Mouse (Mus musculus): ENCODE measurements around the gene Olfr263.
"Not testable (repeated sequence)": the region's sequence is repeated elsewhere in the genome, so short reads cannot be mapped to it uniquely, and the experiment has no call there.

The Olfr263 gene

GRCm38 (mm10) chr13:21129339-21129738, at the start of gene Olfr263:
Gene Olfr263 (plus strand): TSS chr13:21129639.
- not testable (repeated sequence) for DNase-seq

GRCm38 (mm10) chr13:21082686-21083085, 46.8 kb upstream of the Olfr263 start:
- peak; percentile 11 for DNase-seq

- DNase-seq: no peak
Measured at GRCm38 (mm10) chr13:21109759-21110158, 19.7 kb upstream of the Olfr263 start.

GRCm38 (mm10) chr13:21110441-21110840, 19.0 kb upstream of the Olfr263 start:
- no peak for DNase-seq

GRCm38 (mm10) chr13:21111183-21111582, 18.3 kb upstream of the Olfr263 start, which contains the start of gene Olfr1369-ps1:
Gene Olfr1369-ps1 (plus strand): TSS chr13:21111483.
- DNase-seq: not testable (repeated sequence)

- no peak for DNase-seq
Measured at GRCm38 (mm10) chr13:21114121-21114520, 15.3 kb upstream of the Olfr263 start.

GRCm38 (mm10) chr13:21142421-21142820, 13.0 kb downstream of the Olfr263 start:
- no peak for DNase-seq

- DNase-seq: no peak
Measured at GRCm38 (mm10) chr13:21145767-21146166, 16.3 kb downstream of the Olfr263 start, which contains the start of gene Olfr1368. Gene Olfr1368 (minus strand): TSS chr13:21145867.

- DNase-seq: no peak
Measured at GRCm38 (mm10) chr13:21155888-21156287, 26.4 kb downstream of the Olfr263 start.

GRCm38 (mm10) chr13:21158071-21158470, 28.6 kb downstream of the Olfr263 start:
- no peak for DNase-seq

GRCm38 (mm10) chr13:21158785-21159474, 29.5 kb downstream of the Olfr263 start:
- DNase-seq: peak; percentile 83

- no peak for DNase-seq
Measured at GRCm38 (mm10) chr13:21159475-21159819, 30.0 kb downstream of the Olfr263 start.

GRCm38 (mm10) chr13:21160041-21160511, 30.6 kb downstream of the Olfr263 start:
- DNase-seq: no peak

- peak; percentile 85 for DNase-seq
Measured at GRCm38 (mm10) chr13:21160657-21161590, 31.5 kb downstream of the Olfr263 start.

- no peak for DNase-seq
Measured at GRCm38 (mm10) chr13:21161591-21161990, 32.2 kb downstream of the Olfr263 start.

GRCm38 (mm10) chr13:21162591-21162990, 33.2 kb downstream of the Olfr263 start:
- DNase-seq: no peak

GRCm38 (mm10) chr13:21166936-21167909, 37.8 kb downstream of the Olfr263 start:
- DNase-seq: peak; percentile 64

- DNase-seq: no peak
Measured at GRCm38 (mm10) chr13:21167910-21168300, 38.5 kb downstream of the Olfr263 start.

- DNase-seq: no peak
Measured at GRCm38 (mm10) chr13:21168371-21169011, 39.1 kb downstream of the Olfr263 start.

GRCm38 (mm10) chr13:21169121-21169656, 39.8 kb downstream of the Olfr263 start:
- no peak for DNase-seq

- peak; percentile 74 for DNase-seq
Measured at GRCm38 (mm10) chr13:21169657-21170430, 40.4 kb downstream of the Olfr263 start.
